ENCODE assay signal across 14 mouse cellular contexts in genomic region chr11:5715179-5715578, GRCm38 (mm10).
"Had no signal": no experiment of that assay in that cellular context is flagged by ENCODE, and none has a peak within 500 bp of the region (broad histone marks: within the 10 kb centered on the region; RNA-seq: fewer than 3 reads in every experiment).

No protein-coding gene starts in this region.

- H3K27ac ChIP-seq: kidney, embryonic 15.5 days; limb, embryonic 13.5 days; liver, embryonic 12.5 days; macrophage had no signal

- H3K4me3 ChIP-seq: kidney, embryonic 15.5 days; limb, embryonic 13.5 days; liver, embryonic 12.5 days had no signal

- ATAC-seq: liver, embryonic 12.5 days; lung, postnatal 0 days had no signal

- H3K9me3 ChIP-seq: kidney, embryonic 15.5 days; limb, embryonic 13.5 days; liver, embryonic 12.5 days had no signal

- H3K27me3 ChIP-seq: kidney, embryonic 15.5 days; limb, embryonic 13.5 days; liver, embryonic 12.5 days had no signal

- H3K4me2 ChIP-seq: kidney, embryonic 15.5 days; limb, embryonic 13.5 days; liver, embryonic 12.5 days; lung, embryonic 14.5 days; midbrain, embryonic 11.5 days had no signal

- H3K4me1 ChIP-seq: kidney, embryonic 15.5 days; limb, embryonic 13.5 days; liver, embryonic 12.5 days had no signal

- H3K9ac ChIP-seq: kidney, embryonic 15.5 days; limb, embryonic 13.5 days; liver, embryonic 12.5 days; lung, embryonic 14.5 days had no signal

- DNase-seq: kidney, adult 2 months; kidney, postnatal 14 days; kidney, postnatal 4 days; left cerebral cortex, postnatal 4 days; liver; lung, embryonic 14.5 days; midbrain, embryonic 14.5 days; thymus, postnatal 25 days had no signal
